Mouse (Mus musculus) erythroblast, embryonic 14.5 days (primary cell): ENCODE measurements around the gene Mogs. TPM values are rescaled to one million over a fixed set of nuclear protein-coding genes. Genes with fewer than 3 reads are reported as not detected.
"Not testable (repeated sequence)": the region's sequence is repeated elsewhere in the genome, so short reads cannot be mapped to it uniquely, and the experiment has no call there.

ENCODE experiments used
- H3K27me3 ChIP-seq: 2 replicates; pipeline ENCODE4 v1.6.1; 2012; ENCODE audit warnings: inconsistent platforms; ENCODE audit not compliant: control insufficient read depth
- H3K36me3 ChIP-seq: 2 replicates; pipeline ENCODE4 v1.6.1; 2012; ENCODE audit warnings: mild to moderate bottlenecking, inconsistent platforms; ENCODE audit not compliant: control insufficient read depth
- H3K4me1 ChIP-seq: 2 replicates; pipeline ENCODE4 v1.6.1; 2012; ENCODE audit warnings: inconsistent platforms; ENCODE audit not compliant: control insufficient read depth
- H3K4me3 ChIP-seq: replicated peaks from 2 replicates; pipeline ENCODE3; 2012; ENCODE audit warnings: moderate library complexity, mild to moderate bottlenecking, inconsistent platforms
- H3K9me3 ChIP-seq: 2 replicates; pipeline ENCODE4 v1.6.1; 2012; ENCODE audit warnings: low read length, inconsistent platforms, mixed read lengths; ENCODE audit not compliant: control insufficient read depth
- GATA1 ChIP-seq: IDR thresholded peaks from 2 replicates; pipeline ENCODE4 v1.6.1; 2012; ENCODE audit warnings: low read length, inconsistent platforms, mixed read lengths
- TAL1 ChIP-seq: IDR thresholded peaks from 3 replicates; pipeline ENCODE4 v1.6.1; 2012; ENCODE audit warnings: low read length, inconsistent platforms, mixed read lengths
- polyA plus RNA-seq: library from polyadenylated mRNA; stranded (reverse); fragments of >175 nt; gene quantifications from 2 replicates; pipeline ENCODE4 v1.2.3, GENCODE M21; 2012

Mogs gene
- polyA plus RNA-seq, 1 experiment = 4.2 TPM

- Histone ChIP-seq H3K36me3 (peaks cover 7% of the 10 kb centered on the region; the same call in 1 of the 2 replicates), H3K27me3 (peaks cover 47% of the 10 kb centered on the region), H3K4me1 (peaks cover 14% of the 10 kb centered on the region), H3K9me3 (no peaks in the 10 kb centered on the region), H3K4me3 (no peak overlapping the region)
- TF ChIP-seq TAL1 = no peak
- no peak for TF ChIP-seq GATA1
Observed at GRCm38 (mm10) chr6:83153485-83153884, 38.2 kb downstream of the Mogs start.

DNA sequence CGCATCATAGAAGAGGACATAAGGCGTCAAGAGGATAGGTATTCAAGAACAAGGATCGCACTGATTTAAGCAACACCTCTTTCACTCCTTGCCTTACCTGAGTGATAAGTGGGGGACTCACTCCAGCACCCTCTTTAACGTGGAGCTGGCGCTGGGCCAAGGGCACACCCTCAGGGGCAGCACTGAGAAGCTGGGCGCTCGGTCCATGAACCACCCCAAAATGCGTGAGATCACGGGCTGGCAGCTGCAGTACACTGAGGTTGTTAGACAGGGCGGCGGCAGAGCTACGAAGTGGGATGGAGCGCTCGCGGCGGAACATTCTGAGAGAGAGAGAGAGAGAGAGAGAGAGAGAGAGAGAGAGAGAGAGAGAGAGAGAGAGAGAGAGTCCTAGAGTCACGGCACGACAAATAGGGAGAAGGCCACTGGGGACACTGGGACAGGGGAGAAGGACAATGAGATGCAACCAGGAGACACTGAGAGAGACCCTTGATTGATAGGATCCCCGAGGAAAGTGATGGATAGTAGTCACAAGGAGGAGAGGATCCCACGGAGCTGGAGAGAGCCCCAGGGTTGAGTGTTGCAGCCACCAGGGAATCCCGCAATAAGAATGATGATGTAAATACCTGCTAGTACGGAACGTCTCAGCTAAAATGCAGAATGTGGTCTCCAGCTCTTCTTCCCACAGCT is 40.4 kb downstream of the Mogs start:
- Histone ChIP-seq H3K4me1 (peaks cover 14% of the 10 kb centered on the region), H3K27me3 (peaks cover 57% of the 10 kb centered on the region), H3K4me3 (peak overlapping the region; percentile 60), H3K9me3 (no peaks in the 10 kb centered on the region), H3K36me3 (peaks cover 3% of the 10 kb centered on the region; the same call in 1 of the 2 replicates)
- TF ChIP-seq GATA1 = no peak
- no peak for TF ChIP-seq TAL1

GRCm38 (mm10) chr6:83156259-83156684 is 41.0 kb downstream of the Mogs start, which contains the start of the genes Wdr54 and 1700003E16Rik:
Wdr54 (minus strand) TSS chr6:83156397.
1700003E16Rik (plus strand) TSS chr6:83156404.
- TF ChIP-seq GATA1 (no peak), TAL1 (no peak)
- no peaks in the 10 kb centered on the region for H3K9me3 ChIP-seq
- peaks cover 3% of the 10 kb centered on the region; the same call in 1 of the 2 replicates for H3K36me3 ChIP-seq
- H3K4me3 ChIP-seq = peak within 1 kb of the TSS; percentile 60
- peaks cover 63% of the 10 kb centered on the region for H3K27me3 ChIP-seq
- peaks cover 14% of the 10 kb centered on the region for H3K4me1 ChIP-seq

- not testable (repeated sequence) for H3K4me3 ChIP-seq, H3K9me3 ChIP-seq, H3K36me3 ChIP-seq
- H3K4me1 ChIP-seq = peaks cover 26% of the 10 kb centered on the region
- H3K27me3 ChIP-seq = peaks cover 74% of the 10 kb centered on the region
Observed at GRCm38 (mm10) chr6:83159456-83159855, 44.2 kb downstream of the Mogs start.

DNA sequence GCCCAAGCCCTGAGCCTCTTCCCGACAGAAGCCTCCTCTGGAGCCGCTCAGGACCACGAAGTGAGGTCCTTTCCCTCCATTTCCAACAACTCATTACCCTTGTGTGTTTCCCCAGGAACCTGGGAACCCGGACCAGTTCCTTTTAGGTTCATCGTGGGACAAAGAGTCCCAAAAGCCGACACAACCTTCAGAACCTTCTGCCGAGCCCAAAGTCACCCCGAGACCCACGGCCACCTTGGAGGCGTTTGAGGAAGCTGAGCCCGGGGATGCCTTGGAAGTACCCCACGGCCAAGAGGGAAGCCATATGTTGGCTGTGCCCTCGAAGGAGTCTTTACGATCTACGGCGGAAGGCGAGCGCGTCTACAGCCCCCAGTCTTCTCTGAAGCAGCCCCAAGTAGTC is 46.1 kb downstream of the Mogs start:
- peaks cover 55% of the 10 kb centered on the region for H3K27me3 ChIP-seq
- no peak overlapping the region for H3K4me3 ChIP-seq

GRCm38 (mm10) chr6:83161921-83162641 is 46.8 kb downstream of the Mogs start:
- Histone ChIP-seq H3K36me3 (no peaks in the 10 kb centered on the region), H3K27me3 (peaks cover 50% of the 10 kb centered on the region), H3K4me1 (peaks cover 30% of the 10 kb centered on the region), H3K9me3 (peaks cover 7% of the 10 kb centered on the region; the same call in 1 of the 2 replicates), H3K4me3 (peak overlapping the region; percentile 39)
- TF ChIP-seq GATA1 (no peak), TAL1 (no peak)

More for the DNA sequence above, 46.1 kb downstream of the Mogs start:
- TF ChIP-seq GATA1 (no peak), TAL1 (no peak)
- no peaks in the 10 kb centered on the region for H3K36me3 ChIP-seq
- peaks cover 28% of the 10 kb centered on the region for H3K4me1 ChIP-seq
- H3K9me3 ChIP-seq = peaks cover 7% of the 10 kb centered on the region; the same call in 1 of the 2 replicates

GRCm38 (mm10) chr6:83162701-83163100 is 47.4 kb downstream of the Mogs start:
- peaks cover 50% of the 10 kb centered on the region for H3K27me3 ChIP-seq
- no peak for TF ChIP-seq TAL1
- no peak for TF ChIP-seq GATA1
- peak overlapping the region; percentile 39 for H3K4me3 ChIP-seq
- H3K9me3 ChIP-seq = peaks cover 7% of the 10 kb centered on the region; the same call in 1 of the 2 replicates
- H3K36me3 ChIP-seq = peaks cover under 1% of the 10 kb centered on the region; the same call in 1 of the 2 replicates
- peaks cover 36% of the 10 kb centered on the region for H3K4me1 ChIP-seq

DNA sequence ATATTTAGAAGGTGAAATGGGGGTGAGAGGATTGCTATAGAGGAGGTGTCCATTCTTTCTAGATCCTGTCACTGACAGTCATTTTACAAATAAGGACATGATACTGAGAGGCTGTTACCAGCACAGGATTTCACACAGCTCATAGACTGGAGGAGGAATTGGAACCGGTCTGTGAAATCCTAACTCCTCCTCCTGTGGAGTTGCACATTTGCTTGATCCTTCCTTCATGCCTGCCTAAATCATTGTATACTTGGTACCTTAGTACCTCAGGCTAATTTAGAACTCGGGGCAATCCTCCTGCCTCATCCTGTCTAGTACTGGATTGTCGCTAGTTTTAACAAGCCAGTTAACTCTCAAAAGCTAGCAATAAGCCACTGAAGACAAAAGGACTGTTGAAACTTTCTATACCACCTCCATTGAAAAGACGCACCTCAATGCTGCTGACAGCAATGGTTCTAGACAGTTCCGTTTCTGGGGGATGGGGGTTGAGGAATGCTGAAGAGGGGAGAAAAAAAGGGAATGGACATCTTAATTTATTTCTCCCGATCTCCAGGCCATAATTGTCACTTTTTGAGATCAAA is 49.8 kb downstream of the Mogs start:
- H3K27me3 ChIP-seq = peaks cover 43% of the 10 kb centered on the region
- peaks cover 7% of the 10 kb centered on the region; the same call in 1 of the 2 replicates for H3K9me3 ChIP-seq
- H3K4me3 ChIP-seq = peak overlapping the region; percentile 78
- peaks cover 11% of the 10 kb centered on the region for H3K36me3 ChIP-seq
- TF ChIP-seq TAL1 (no peak), GATA1 (no peak)
- peaks cover 52% of the 10 kb centered on the region for H3K4me1 ChIP-seq

DNA sequence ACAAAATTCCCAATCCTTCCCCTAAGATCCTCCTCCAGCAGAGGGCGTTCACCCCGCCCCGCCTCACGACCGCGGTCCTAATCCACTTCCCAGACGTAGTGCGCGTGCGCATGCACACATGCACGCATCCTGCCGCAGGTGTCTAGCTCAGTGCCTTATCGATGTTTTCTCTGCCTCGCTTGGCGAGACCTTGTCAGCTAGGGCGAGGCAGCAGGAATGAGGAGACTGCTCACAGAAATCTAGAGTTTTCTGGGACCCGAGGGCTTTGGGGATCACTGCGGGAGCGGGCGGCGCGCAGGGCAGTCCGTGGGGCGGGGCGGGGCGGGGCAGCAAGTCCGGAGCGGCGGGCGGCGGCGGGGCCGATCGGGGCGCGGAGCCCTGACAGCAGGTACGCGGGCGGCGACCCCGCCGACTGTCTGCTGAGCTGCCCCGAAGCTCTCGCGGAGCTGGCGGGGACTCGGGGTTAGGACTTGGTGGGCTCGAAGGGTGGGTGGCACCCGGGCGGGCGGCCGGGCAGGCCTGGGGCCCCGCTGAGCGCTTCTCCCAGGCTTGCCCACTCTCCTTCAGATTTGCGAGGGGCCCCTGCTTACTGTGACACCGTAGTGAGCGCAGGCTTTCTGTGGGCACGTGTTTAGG is 50.4 kb downstream of the Mogs start, which contains the start of gene Dctn1:
Gene Dctn1, plus strand, starts transcription at position 314 of the 636 bp plus-strand sequence.
- Histone ChIP-seq H3K4me1 (peaks cover 52% of the 10 kb centered on the region), H3K27me3 (peaks cover 37% of the 10 kb centered on the region), H3K4me3 (peak within 1 kb of the TSS; percentile 78), H3K36me3 (peaks cover 11% of the 10 kb centered on the region), H3K9me3 (peaks cover 7% of the 10 kb centered on the region; the same call in 1 of the 2 replicates)
- TF ChIP-seq TAL1 (no peak), GATA1 (no peak)
